Mouse (Mus musculus): ENCODE data around the gene Scimp.

GRCm38 (mm10) chr11:70826207-70826606, 13.8 kb upstream of the Scimp start:
- TF ChIP-seq MAX (IDR thresholded peaks at IDR 0.05; ENCODE audit: low read depth) (no peak), E2F4 (IDR thresholded peaks at IDR 0.05; ENCODE audit: insufficient read depth) (no peak), POLR2A (IDR thresholded peaks at IDR 0.05; ENCODE audit: insufficient read length, low read depth) (no peak)
